Mouse (Mus musculus) thymus, postnatal 25 days (tissue): ENCODE data around the gene Abca12.

Source experiments
- DNase-seq: peaks from one replicate; pipeline ENCODE4 v3.0.0; 2022

Gene Abca12

DNA sequence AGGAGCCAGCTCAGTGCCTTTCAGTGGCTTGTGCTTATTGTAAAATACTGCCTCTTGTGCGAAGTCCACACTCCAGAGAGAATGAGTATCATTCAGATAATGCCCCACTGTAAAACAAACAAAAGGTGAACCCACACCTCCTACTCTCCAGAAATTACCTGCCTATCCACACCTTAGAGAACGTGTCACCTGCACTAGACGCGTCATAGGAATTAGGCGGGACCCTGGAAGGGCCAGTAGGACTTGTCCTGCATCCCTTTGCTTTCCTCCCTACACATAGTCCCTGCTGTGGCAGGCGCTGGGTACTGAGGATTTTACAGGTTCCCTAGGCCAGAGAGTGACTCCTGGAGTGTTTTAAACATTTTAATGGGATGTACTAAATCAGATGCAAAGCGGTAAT, at the start of gene Abca12:
Gene Abca12, minus strand, starts transcription at position 101 of the 400 bp plus-strand sequence.
- DNase-seq, result no peak

DNA sequence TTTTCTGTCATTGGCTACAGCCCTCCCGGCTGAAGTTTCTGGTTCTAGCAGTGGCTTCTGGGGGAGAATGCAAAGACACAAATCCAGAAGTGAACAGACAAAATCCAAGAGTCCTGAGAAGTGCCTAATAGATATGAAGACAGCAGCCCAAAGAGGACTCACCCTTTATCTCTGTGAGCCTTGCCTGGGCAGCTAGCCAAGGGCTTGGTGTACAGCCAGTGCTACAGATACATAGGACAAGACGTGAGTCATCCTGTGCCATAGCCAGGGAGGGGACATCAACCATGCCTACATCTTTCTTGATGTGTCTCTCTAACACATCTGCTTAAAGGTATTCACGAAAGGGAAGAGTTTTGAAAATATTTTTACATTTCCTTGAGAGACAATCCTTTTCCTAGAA, 43.3 kb upstream of the Abca12 start:
- no peak for DNase-seq

DNA sequence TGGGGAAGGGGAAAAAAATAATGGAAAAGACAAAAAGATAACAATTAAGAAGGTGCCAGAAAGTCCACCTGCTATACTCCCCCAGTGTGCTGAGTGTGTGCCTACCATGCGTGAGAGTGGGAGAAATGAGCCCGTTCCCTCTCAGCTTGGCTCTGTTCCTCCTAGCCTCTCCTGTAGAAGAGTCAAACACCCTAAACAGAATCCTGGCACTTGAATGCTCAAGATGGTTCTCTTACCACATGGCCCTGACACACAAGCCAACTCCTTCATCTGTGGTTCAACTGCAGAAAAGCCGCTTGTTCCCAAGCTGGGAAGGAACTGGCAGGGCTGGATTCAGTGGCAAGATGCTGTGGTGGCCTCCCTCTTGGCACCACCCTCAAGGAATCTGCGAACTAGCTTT, 32.7 kb upstream of the Abca12 start:
- no peak for DNase-seq

DNA sequence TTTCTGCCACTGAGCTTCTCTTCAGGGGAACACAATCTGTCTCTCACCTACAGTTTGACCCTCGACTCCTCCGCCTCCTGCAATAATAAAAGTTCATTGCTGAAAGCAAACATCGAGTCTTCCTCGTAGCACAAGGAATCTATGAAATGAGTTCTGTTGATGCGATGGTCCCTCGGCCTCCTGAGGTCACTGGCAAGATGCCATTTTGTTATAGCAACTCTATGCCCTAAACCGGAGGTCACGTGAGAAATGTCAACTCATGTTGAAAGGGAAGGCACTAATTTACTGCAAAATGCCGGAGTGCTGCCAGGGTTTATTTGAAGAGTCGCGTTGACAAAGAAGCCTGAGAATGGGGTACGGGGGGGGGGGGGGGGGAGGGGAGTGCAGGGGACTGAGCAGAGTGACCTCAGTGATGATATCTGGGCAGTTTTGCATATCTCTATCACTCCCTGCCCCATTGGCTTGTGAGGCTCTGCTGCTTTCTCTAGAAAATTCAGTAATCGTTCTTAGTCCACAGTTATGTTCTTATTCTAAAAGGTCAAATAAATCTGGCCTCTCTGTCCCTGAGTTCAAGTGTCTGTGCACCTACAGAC, 7.1 kb upstream of the Abca12 start:
- no peak for DNase-seq

DNA sequence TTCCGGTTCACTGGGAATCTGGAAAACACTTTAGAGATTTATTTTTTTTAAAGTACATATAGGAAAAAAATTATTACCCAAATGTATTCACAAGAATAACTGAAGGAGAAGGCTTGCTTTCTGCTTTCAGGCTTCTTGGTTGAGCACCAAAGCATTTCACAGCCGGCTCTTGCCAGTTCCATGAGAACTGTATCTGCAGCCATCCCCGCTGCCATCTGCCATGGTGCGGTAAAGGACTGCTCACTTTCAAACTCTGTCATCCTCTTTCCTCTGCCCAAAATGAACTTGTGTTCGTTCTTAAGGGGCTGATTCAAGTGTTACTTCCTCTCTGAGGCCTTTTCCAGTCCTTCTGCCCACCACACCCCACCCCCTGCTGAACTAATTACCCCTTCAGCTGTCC, 3.8 kb upstream of the Abca12 start:
- DNase-seq, result no peak

DNA sequence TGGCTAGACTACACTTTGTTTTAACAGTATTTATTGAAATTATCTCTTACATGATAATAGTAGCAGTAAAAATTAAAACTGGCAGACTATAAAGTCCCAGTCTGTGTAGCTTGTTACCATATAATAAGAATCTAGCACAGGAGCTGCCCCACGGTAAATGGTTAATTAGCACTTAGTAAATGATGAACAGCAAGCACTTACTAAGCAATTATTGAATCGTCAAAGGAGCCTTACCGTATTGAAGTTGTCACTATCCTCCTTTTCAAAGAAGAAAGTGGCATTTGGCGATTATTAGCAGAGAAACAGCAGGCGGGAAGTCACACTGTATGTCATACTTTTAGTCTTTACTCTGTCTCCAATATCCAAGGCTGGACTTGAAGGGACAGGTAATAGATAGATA, 3.2 kb upstream of the Abca12 start:
- no peak for DNase-seq

DNA sequence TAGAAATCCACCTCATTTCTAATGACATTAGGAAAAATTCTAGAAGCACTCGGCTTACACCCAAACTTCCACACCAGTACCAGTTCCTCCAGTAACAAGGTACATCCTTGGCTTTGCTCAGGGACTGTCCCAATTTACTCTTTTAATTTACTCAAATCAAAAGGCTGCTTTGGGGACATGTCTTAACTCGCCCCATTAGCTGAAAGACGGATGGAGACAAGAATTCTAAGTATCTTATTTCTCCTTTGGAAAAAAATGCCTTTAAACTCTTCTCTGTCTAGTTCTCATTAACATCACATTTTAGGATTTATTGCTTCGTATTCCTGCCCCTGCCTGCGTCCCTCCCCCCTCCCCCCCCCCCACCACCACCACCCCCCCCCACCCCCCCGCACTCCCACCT, 626 bp downstream of the Abca12 start:
- DNase-seq, result no peak

DNA sequence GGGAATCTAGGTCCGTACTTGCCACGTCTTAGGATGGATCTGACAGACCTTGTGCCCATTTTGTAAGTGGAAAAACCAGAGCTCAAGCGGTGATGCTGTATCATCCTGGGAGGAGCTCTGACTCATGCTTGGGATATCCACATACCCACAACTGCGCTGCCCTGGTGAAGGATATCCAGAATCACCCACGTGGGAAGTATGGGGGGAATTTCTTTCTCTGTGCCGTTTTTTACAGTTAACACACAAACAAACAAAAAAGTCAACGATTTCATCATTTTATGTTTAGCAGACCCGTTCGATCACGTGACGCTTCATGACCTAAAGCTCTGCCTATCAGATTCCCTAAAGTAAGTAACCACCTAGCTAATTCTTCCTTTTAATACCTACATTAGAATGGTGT, 1.6 kb downstream of the Abca12 start:
- DNase-seq, result no peak

DNA sequence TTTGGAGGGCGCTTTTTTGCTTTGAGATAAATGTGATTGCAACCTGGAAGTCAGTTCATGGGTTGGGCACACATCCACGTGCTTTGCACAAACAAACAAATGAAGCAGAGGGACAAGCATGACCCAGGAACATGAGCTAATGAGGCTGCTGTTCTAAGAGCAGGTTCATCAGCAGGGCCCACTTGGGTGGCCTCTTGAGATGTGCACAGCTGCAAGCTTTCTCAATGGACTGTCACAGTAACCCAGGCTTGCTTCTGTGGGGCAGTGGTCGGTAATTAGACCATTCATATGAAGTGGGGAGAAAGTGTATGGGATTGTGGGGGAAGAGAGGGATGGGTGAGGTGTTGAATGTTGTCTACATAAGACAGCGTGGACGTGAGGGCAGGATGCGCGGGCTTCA, 7.0 kb downstream of the Abca12 start:
- DNase-seq, result no peak

DNA sequence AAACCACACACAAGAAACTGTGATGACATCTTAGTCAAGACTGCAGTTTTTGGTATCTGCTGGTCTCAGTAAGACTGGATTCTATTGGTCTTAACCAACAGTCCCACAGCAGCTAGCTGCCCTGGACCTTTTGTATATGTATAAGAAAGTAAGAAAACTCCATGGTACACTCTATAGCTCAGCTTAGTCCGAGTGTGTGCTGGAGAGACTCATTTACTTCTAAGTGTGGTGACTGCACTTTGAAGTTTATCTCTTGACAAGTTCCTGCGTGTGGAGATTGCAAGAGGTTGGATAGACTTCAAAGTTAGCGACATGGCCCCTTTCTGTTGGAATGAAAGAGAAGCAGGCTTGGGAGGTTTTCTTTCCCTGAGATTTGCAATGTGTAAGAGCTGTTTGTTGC, 17.1 kb downstream of the Abca12 start:
- DNase-seq, result no peak

DNA sequence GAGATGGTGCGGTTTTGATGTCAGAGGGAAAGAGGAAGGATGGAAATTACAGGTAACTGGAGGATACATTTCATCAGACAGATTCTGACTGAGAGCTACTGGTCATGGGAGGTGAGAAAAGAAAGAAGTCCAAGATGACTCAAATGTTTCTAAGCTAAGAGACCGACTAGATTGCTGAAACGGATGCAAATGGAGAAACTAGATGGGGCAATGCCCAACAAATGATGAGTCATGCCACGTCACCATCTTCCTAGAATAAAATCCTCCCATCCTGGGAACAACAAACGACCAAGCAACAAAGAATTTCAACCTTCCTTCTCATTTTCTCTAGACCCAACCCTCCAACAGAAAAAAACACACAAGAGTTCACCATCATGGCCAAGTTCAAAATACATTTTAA, 18.6 kb downstream of the Abca12 start:
- DNase-seq, result no peak

DNA sequence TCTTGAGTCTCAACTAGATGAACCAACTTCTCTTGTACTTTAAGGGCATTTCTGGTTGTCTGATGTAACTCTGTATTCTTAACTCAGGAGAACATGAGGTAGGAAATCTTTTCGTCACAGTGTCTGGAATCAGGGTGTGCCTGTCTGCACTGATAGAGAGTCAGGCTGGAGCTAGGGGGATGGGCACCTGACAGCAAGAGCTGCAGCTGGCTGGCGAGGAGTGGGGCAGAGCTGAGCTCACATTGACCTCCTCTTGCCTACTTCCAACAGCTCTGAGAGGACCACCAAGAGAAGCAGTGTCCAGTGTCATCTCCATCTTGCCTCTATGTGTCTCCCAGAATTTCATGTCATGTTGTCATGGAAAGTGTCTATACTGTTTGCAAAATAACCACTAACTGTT, 20.5 kb downstream of the Abca12 start:
- DNase-seq, result no peak

DNA sequence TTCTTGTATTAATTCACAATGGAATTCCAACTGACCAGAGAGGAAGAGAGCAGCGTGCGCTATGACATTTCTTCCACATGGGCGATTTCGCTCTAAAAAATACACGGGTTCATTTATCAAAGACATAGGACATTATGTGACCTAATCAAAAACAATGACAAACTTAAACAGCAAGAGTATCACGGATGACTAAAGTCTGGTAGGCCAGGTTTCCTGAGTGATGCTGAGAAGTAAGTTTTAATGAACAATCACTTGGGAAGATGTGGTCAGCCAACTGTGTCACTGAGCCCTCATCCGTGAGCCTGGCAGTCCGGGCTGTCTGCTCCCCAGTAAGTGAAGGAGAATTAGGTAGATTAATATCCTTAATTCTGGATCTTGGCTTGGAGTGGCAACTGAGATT, 21.2 kb downstream of the Abca12 start:
- DNase-seq, result no peak

DNA sequence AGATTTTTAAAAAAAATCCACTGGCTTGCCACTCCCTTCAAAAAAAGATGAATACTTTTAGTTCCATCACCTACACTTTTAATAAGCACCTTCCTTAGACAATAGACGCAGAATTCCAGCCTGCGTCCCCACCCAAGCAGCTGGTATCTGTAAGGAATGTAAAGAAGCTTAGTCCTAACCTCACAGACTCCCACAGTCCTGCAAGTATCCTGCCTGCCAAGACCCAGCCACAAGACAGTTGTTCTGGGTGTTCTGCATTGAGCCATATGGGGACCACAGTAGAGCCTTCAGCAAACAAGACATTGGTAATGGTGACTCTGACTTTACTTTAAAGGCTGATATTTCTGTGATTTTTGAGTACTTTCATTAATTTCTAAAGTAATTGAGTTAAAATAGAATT, 22.2 kb downstream of the Abca12 start:
- no peak for DNase-seq

DNA sequence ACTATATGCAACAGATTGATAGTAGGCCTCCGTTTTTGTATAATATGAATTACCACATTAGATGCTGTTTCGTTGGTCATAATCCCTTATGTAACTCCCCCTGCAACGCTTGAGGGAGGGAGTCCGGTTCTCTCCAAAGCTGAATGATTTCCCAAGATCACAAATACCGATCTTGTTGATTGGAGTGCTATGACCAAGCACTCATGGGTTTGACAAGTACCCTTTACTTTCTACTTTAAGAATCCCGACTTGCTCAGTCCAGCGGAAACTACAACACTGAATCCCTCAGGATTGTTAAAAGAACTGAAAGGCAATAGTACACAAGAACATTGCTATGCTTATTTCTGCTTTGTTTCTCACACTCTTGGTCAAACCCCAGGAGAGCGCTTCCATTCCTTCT, 28.1 kb downstream of the Abca12 start:
- DNase-seq, result no peak

DNA sequence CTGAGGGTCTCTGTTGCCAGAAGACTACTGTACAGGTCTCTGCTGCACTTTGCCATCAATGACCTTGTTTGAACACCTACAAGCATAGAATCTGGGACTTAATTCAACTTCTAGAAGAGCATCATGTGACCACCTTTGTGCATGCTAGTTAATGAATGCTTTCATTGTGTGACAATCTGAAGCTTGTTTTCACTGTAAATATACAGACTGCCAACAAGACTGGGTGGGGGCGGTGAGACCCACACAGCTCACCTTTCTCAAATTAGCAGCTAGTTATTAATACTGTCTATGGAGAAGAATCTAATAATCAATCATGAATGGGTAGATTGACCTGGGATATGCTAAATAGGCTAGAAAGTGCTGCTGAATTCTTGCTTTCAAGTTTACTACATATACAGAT, 30.6 kb downstream of the Abca12 start:
- no peak for DNase-seq

DNA sequence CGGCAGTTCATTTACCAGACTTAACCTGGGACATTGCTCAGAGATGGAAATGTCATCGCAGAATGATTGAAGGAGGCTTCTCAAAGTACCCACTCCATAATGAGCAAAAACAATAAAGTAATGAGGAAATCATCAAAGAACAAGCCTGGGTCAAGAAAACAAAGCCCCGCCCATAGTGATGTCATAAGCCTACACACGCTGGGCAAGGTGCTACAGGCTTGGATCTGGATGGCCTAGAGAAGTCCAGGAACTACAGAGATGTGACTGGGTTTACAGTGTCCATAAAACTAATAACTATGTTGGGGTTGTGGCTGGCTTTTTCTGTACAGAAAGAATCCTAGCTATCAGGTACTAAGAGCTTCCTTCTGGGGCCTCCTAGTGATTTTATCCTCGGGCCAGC, 41.6 kb downstream of the Abca12 start:
- no peak for DNase-seq

DNA sequence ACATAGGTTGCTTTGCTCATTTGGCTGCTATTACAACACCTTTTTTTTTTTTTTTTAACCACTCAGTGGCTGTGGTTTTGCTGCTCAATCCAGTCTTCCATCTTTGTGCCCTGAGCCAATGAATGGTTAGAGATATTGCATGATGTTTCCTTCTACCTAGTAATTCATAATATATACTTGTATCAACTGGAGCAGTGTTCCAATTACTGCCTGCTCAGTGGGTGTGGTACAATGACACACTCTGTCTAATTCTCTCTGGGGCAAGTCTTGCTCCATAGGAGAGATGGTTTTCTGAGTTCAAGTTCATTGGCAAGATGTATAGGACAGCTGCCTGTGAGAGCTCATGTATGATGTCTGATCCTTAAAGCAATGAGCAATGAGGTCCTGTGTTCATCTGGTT, 44.4 kb downstream of the Abca12 start:
- no peak for DNase-seq

DNA sequence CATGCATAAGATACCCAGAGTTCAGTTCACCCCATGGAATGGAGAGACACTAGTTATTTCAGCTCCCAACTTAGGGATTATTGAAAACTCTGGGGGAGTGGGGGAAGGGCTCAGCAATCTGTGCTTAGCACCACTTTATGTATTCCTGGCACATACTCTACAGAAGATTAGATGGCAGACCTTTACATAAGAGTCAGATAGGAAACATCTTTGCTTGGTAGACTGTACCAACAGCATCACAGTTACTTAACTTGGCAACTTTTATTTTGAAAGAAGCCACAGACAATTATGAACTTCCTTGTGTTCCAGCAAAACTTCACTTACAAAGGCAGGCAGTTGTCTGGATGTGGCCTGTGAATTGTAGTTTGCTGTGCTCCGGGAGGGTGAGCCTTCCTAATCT, 46.9 kb downstream of the Abca12 start:
- DNase-seq, result no peak

DNA sequence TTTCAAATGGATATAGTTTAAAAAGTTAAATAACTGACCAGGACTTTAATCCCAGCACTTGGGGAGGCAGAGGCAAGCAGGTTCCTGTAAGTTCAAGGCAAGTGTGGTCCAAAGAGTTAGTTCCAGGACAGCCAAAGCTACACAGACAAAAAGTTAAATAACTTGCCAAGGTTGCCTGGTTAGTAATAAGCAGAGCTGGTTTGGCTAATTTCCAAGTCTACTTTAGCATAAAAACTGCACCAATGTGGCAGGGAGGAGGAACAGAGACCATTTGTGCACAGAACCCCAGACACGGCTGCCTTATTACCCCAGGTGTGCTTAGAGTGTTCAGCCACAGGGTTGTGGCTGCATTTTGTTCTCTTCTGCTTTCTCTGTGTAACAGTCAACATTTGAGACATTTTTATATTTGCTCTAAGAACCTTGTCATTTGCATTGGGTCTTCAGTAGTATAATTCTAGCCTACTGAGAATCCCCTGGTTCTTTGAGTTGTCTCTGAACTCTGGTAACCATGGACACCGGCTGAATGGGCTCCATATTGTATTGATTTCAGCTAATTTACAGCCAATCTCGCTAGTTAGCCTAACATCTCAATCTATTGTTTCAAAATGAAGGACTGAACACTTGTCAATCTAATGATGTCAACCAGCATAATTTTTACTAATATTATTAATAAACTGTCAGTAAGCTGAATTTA, 71.7 kb downstream of the Abca12 start:
- DNase-seq, result no peak

DNA sequence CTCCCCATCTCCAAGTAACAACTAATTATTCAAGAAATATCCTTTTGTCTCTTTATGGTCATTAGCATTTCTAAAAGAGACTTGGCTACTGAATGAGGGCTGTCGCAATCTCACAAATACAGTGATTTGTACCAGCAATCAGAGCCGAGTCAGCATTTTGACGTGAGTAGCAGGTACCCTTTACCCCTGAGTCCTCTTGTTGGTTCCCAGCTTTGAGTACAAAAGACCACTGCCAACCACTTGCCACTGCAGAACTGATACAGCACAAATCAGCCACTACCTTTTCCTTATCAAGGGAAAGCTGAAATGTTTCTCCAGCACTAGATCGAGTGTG, 72.5 kb downstream of the Abca12 start:
- no peak for DNase-seq

DNA sequence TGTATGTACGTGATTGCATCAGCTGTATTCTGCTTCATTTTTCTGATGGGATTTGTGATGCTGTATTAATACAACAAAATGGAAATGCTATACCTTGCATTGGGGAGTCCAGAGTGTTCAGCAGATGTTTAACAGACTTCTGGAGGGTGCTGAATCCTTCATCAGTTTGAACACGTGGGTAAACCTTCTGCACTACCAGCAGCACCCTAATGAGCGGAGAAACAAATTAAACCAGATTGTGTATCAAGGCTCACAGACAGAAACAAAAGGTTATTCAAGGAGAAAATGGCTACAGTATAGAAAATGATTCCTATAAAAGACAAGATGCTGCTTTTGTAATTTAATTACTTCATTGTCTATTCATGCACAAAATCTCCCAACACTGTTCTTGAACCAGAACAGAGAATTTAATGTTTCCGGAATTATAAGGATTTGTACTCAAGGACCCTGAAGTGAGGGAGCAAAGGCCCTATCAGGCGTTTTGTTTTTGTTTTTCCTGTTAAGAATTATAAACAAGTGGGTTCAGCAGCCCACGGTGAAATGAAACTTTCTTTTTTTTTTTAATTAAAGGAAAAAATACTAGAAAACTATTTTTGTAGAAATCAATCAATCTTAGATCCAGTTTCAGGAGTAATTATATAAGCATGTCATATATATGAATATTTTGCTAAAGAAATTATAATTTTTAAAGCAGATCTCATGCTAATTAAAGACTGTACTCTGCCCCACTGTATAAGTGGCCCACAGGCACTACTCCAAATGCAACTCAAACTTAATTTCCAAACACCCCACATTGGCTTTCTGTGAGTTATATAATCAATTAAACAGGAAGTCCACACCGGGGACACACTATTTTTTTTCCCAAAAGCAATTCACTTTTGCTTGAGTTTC, 73.1 kb downstream of the Abca12 start:
- DNase-seq, result no peak

DNA sequence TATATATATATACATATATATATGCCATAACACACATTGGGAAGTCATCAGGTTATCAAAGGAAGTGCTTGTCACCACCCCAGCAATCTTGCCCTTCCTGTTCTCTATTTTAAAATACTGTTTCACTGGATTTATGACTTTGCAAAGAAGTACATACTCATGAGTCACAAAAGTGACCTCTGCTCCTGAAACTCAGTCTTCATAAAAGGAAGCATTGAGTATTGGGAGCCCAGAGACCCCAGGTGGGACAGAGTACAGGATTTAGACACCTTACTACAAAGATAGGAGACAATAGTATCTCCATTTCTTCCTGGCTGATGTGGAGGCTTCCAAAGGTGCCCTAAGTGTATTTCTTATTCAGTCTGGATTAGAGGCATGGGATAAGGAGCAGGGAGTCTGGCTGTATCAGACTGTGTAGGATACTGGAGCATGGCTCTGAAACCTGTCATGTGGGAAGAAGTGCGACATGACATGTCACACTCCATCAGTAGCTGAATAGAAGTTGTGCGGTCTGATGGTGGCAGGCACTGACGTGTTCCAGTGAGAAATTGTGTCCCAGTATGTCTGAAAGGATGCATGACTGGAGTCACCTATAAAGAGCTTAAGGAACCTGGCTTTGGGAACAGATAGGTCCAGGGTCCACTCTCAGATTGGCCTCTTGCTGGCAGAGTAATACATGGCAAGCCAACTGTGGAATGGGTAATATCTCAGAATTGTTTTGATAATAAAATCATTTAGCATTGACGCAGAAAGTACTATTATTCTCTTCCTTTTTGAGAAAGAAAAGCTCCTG, 76.0 kb downstream of the Abca12 start:
- DNase-seq, result no peak

DNA sequence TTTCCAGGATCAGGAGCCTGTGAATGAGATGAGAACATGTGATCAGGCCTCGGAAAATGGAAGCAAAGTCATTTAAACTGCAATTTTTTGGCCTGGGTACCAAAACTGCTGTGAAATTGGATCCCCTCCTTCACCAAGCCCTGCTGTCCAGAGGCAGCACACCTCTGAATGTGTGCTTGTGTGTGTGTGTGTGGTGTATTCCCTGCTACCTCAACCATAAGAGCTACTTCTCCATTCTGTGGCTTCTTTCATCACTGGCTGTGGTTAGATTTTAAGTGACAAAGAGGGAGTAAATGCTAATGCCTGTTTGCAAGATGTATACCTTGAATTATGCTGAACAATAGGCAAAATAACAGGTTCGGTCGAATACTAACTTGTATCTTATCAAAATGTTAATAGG, 84.4 kb downstream of the Abca12 start:
- no peak for DNase-seq
